ENCODE assay signal across 10 mouse cellular contexts in the genomic region with DNA sequence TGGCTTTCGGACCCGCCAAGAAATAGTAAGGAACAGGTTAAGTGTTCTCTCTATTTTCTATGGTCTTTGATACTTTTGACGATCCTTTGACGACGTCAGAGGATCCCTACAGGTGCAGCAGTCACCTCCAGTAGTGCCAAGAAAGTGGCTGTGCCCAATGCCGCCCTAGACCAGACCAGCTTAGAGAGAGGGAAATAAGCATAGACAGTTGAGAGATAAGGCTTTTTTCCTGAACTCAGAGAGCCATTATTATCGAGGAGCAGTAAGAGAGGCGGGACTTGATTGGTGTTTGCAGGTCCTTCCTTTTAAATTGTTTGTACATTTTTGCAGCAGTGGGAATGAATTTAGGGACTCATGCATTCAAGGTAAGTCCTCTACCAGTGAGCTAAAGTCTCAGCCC. TPM values are rescaled to one million over a fixed set of nuclear protein-coding genes. Genes with fewer than 3 reads are reported as not detected.
DNase-seq lines count a peak whose midpoint lies in the region; ATAC-seq and TF ChIP-seq lines count a peak whose summit lies in the region.
"Had no signal": no experiment of that assay in that cellular context is flagged by ENCODE, and none has a peak within 500 bp of the region (broad histone marks: within the 10 kb centered on the region; RNA-seq: fewer than 3 reads in every experiment).

No protein-coding gene starts in this region.

- H3K4me2 ChIP-seq in limb, embryonic 15.5 days, result peak overlapping the region; percentile 71
- H3K4me2 ChIP-seq in stomach, embryonic 16.5 days (ENCODE audit: low read depth, low read length), result peak overlapping the region; percentile 83

- no peak for TF ChIP-seq POLR2A in testis, adult 2 months (IDR thresholded peaks at IDR 0.05; ENCODE audit: control insufficient read depth, low read depth, low read length)

- H3K9ac ChIP-seq in limb, embryonic 15.5 days, result no peak overlapping the region
- H3K9ac ChIP-seq in stomach, embryonic 16.5 days (ENCODE audit: low read length), result peak overlapping the region; percentile 72; the same call in 1 of the 2 replicates

- no peaks in the 10 kb centered on the region for H3K27me3 ChIP-seq in testis, adult 2 months (ENCODE audit: control insufficient read depth, insufficient read depth, low read length)
- no peaks in the 10 kb centered on the region for H3K27me3 ChIP-seq in limb, embryonic 15.5 days
- no peaks in the 10 kb centered on the region for H3K27me3 ChIP-seq in stomach, embryonic 16.5 days (ENCODE audit: control insufficient read depth, insufficient read depth, low read length)

- DNase-seq in gastrocnemius, adult 2 months, result no peak
- DNase-seq in gastrocnemius, adult 8-10 months (ENCODE audit: low spot score in 2 of 2), result no peak
- DNase-seq in testis, postnatal 10 days (ENCODE audit: low spot score), result no peak
- no peak for DNase-seq in T-cell, adult 2 months (ENCODE audit: low spot score)
- no peak for DNase-seq in spleen, adult 12 weeks (ENCODE audit: low spot score)
- DNase-seq: lung, adult 2 months; spleen, adult 18-20 months had no signal

- intact Hi-C loops in gastrocnemius, adult 2 months (cut with DNase I), result loop anchor here (5.0 kb wide), 3 partner anchors 35 to 125 kb away; partner anchors contain the start of gene Ociad1

- TF ChIP-seq CTCF in gastrocnemius, adult 2 months (IDR thresholded peaks at IDR 0.05), result no peak
- no peak for TF ChIP-seq CTCF in testis, adult 2 months (IDR thresholded peaks at IDR 0.05; ENCODE audit: control insufficient read depth, insufficient read depth, insufficient replicate concordance, low read depth, low read length)

- no peaks in the 10 kb centered on the region for H3K9me3 ChIP-seq in limb, embryonic 15.5 days
- H3K9me3 ChIP-seq in stomach, embryonic 16.5 days (replicated peaks; ENCODE audit: control insufficient read depth, low read length), result no peaks in the 10 kb centered on the region

- H3K27ac ChIP-seq in gastrocnemius, adult 2 months, result peak overlapping the region; percentile 87
- no peak overlapping the region for H3K27ac ChIP-seq in testis, adult 2 months (ENCODE audit: control insufficient read depth, insufficient read depth, low read depth, low read length)
- no peak overlapping the region for H3K27ac ChIP-seq in limb, embryonic 15.5 days
- H3K27ac ChIP-seq in stomach, embryonic 16.5 days (ENCODE audit: low read length), result 0 out of 2 replicates have a peak overlapping the region, but pooled peaks have one; percentile 88

- peaks cover 7% of the 10 kb centered on the region for H3K4me1 ChIP-seq in testis, adult 2 months (ENCODE audit: control insufficient read depth, insufficient read depth, low read length)
- 0 out of 2 replicates have a peak, but pooled peaks cover 10% of the 10 kb centered on the region for H3K4me1 ChIP-seq in limb, embryonic 15.5 days
- H3K4me1 ChIP-seq in stomach, embryonic 16.5 days (ENCODE audit: control insufficient read depth, insufficient read depth, low read length), result peaks cover 11% of the 10 kb centered on the region; the same call in 1 of the 2 replicates

- no peak for ATAC-seq in limb, embryonic 15.5 days (ENCODE audit: insufficient number of reproducible peaks, low FRiP score, low TSS enrichment, low read depth)
- ATAC-seq in stomach, embryonic 16.5 days (ENCODE audit: insufficient read depth, low FRiP score), result no peak

- H3K4me3 ChIP-seq in gastrocnemius, adult 2 months, result peak overlapping the region; percentile 75
- H3K4me3 ChIP-seq in testis, adult 2 months (ENCODE audit: control insufficient read depth, low read depth, low read length), result peak overlapping the region; percentile 87
- H3K4me3 ChIP-seq in limb, embryonic 15.5 days, result peak overlapping the region; percentile 96
- peak overlapping the region; percentile 65 for H3K4me3 ChIP-seq in stomach, embryonic 16.5 days (replicated peaks; ENCODE audit: low read length)

- 51% methylated on average over 8 of the region's 8 CpGs for WGBS in limb, embryonic 15.5 days
- 41% methylated on average over 8 of the region's 8 CpGs for WGBS in stomach, embryonic 16.5 days

- no peaks in the 10 kb centered on the region for H3K36me3 ChIP-seq in testis, adult 2 months (ENCODE audit: control insufficient read depth, insufficient read depth, low read length)
- no peaks in the 10 kb centered on the region for H3K36me3 ChIP-seq in limb, embryonic 15.5 days
- H3K36me3 ChIP-seq in stomach, embryonic 16.5 days (ENCODE audit: control insufficient read depth, insufficient read depth, low read length), result no peaks in the 10 kb centered on the region

RNA-seq across cellular contexts. Expression of gene Fryl, which starts 1.3 kb away (rescaled TPM):
- total RNA-seq in gastrocnemius, adult 2 months (2021), result 10 to 100 TPM; 14.6 to 23.5 TPM
- 10 to 100 TPM; 17.8 to 22.5 (median 18.8) TPM for total RNA-seq in gastrocnemius, adult 8-10 months (2022)
- polyA plus RNA-seq in testis, adult 2 months (2012; rRNA removed), result 16.5 and 21.6 TPM in 2 replicates
- polyA plus RNA-seq in limb, embryonic 15.5 days (2015; fragmentation: Nextera tagmentation; extraction: Ambion mirVana), result 26.7 and 29.5 TPM in 2 replicates
- polyA plus RNA-seq in stomach, embryonic 16.5 days (2015; fragmentation: Nextera tagmentation; extraction: Ambion mirVana), result 25.7 and 31.6 TPM in 2 replicates

RNA-seq across cellular contexts. Expression of gene Ociad1, which starts 34.9 kb away (rescaled TPM):
- 100 to 1,000 TPM; 147 to 166 TPM for total RNA-seq in gastrocnemius, adult 2 months (2021)
- 100 to 1,000 TPM; 134 to 158 (median 146) TPM for total RNA-seq in gastrocnemius, adult 8-10 months (2022)
- 60.4 and 63.7 TPM in 2 replicates for polyA plus RNA-seq in testis, adult 2 months (2012; rRNA removed)
- 219 and 224 TPM in 2 replicates for polyA plus RNA-seq in limb, embryonic 15.5 days (2015; fragmentation: Nextera tagmentation; extraction: Ambion mirVana)
- 256 and 260 TPM in 2 replicates for polyA plus RNA-seq in stomach, embryonic 16.5 days (2015; fragmentation: Nextera tagmentation; extraction: Ambion mirVana)

Comparison
In these comparisons a context has a peak if more than half of its experiments do, and no peak if none do; other contexts are left out.
1. H3K27ac ChIP-seq: peak in gastrocnemius, adult 2 months (single experiment) and stomach, embryonic 16.5 days (single experiment); none in testis, adult 2 months (single experiment) and limb, embryonic 15.5 days (single experiment).
2. Peak in every context shown above with its lines, with median percentiles within 50 percentile points of each other: H3K4me3 ChIP-seq.